Mouse (Mus musculus) heart, postnatal 0 days (tissue): ENCODE results near the gene Creg2. TPM values are rescaled to one million over a fixed set of nuclear protein-coding genes. Genes with fewer than 3 reads are reported as not detected.
"Not testable (repeated sequence)": the region's sequence is repeated elsewhere in the genome, so short reads cannot be mapped to it uniquely, and the experiment has no call there.

Experiments
- ATAC-seq: fragments of 200-750 bp; cut with Nextera tagmentation; 2 replicates; pipeline ENCODE4 v1.8.0; 2017; ENCODE audit warnings: low read depth, moderate number of reproducible peaks, moderate library complexity; ENCODE audit not compliant: insufficient read depth
- DNase-seq: peaks from one replicate; pipeline ENCODE4 v3.0.0-alpha.2; 2016; ENCODE audit warnings: low spot score
- H3K27ac ChIP-seq: fragments of 300-500 bp; sonication (generic); 2 replicates; pipeline ENCODE4 v1.5.1; 2014; ENCODE audit warnings: low read depth, mild to moderate bottlenecking
- H3K27me3 ChIP-seq: fragments of 300-500 bp; sonication (generic); 2 replicates; pipeline ENCODE4 v1.6.1; 2014; ENCODE audit warnings: low read length, mixed read lengths; ENCODE audit not compliant: control insufficient read depth, insufficient read depth
- H3K36me3 ChIP-seq: fragments of 300-500 bp; sonication (generic); replicated peaks from 2 replicates; pipeline ENCODE4 v1.6.1; 2014; ENCODE audit warnings: low read length, mixed read lengths; ENCODE audit not compliant: control insufficient read depth, insufficient read depth
- H3K4me1 ChIP-seq: fragments of 300-500 bp; sonication (generic); 2 replicates; pipeline ENCODE4 v1.6.1; 2014; ENCODE audit warnings: antibody characterized with exemption; ENCODE audit not compliant: control insufficient read depth, insufficient read depth
- H3K4me2 ChIP-seq: fragments of 300-500 bp; sonication (generic); 2 replicates; pipeline ENCODE4 v1.6.1; 2014; ENCODE audit warnings: low read depth, mild to moderate bottlenecking, low read length, moderate library complexity
- H3K4me3 ChIP-seq: fragments of 300-500 bp; sonication (generic); 2 replicates; pipeline ENCODE4 v1.5.1; 2014; ENCODE audit warnings: low read depth, low read length
- H3K9ac ChIP-seq: fragments of 300-500 bp; sonication (generic); replicated peaks from 2 replicates; pipeline ENCODE4 v1.6.1; 2014; ENCODE audit warnings: low read depth, low read length, mixed read lengths
- H3K9me3 ChIP-seq: fragments of 300-500 bp; sonication (generic); replicated peaks from 2 replicates; pipeline ENCODE4 v1.6.1; 2016; ENCODE audit warnings: low read length; ENCODE audit not compliant: control insufficient read depth
- CTCF ChIP-seq: IDR thresholded peaks from 2 replicates; pipeline ENCODE4 v1.5.1; 2016; ENCODE audit warnings: antibody characterized with exemption, control low read depth, low read depth
- EP300 ChIP-seq: IDR thresholded peaks from 2 replicates; pipeline ENCODE4 v1.6.1; 2016; ENCODE audit warnings: antibody characterized with exemption, low read depth
- WGBS: fragments of 180-500 bp; shearing (Covaris S2); extraction: QIAGEN DNeasy Blood & Tissue Kit; methylation state at CpG from one replicate; pipeline ENCODE4 v1.1.7; 2014; 5-methylcytosine and 5-hydroxymethylcytosine counted together
- polyA plus RNA-seq: library from polyadenylated mRNA; unstranded; fragments of >200 nt; fragmentation: Nextera tagmentation; extraction: Ambion mirVana; gene quantifications from 2 replicates; pipeline ENCODE4 v1.2.1, GENCODE M21; 2015
- total RNA-seq: library from RNA; depleted of rRNA; stranded (reverse); fragments of >200 nt; gene quantifications from 2 replicates; pipeline ENCODE4 v1.2.3, GENCODE M21; 2014; ENCODE audit warnings: low replicate concordance

Gene Creg2
- total and polyA plus RNA-seq, 2 experiments from 2014 or later, result 0.03 TPM; not detected in 1

DNA sequence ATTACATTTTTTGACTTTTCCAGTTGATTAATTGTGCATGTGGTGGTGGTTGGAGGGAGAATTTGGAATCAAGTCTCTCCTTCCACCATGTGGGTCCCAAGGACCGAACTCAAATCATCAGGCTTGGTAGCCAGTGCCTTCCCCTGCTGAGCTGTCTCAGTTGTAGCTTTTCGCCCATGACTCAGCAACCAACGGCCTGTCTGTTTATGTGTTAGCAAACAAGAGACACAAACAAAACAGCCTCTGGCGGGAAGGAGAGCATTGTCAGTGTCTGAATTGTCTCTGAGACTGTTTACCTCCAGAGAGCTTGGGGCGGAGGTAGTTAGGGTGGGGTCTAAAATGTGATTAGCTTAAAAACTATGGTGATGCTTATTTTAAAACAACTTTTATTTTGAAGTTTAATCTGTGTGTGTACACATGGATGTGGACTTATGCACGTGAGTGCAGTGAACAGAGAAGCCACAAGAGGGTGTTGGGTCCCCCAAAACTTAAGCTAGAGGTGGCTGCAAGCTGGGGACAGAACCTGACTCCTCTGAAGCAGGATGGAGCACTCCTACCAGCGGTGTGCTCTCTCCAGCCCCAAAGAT, 12.9 kb upstream of the Creg2 start:
- Histone ChIP-seq H3K36me3 (no peaks in the 10 kb centered on the region), H3K27ac (no peak overlapping the region), H3K4me3 (no peak overlapping the region), H3K4me1 (no peaks in the 10 kb centered on the region), H3K9ac (no peak overlapping the region), H3K4me2 (no peak overlapping the region), H3K9me3 (no peaks in the 10 kb centered on the region), H3K27me3 (no peaks in the 10 kb centered on the region)
- 87% methylated on average over 7 of the region's 7 CpGs for WGBS
- DNase-seq (no peak), ATAC-seq (no peak)
- TF ChIP-seq EP300 (no peak), CTCF (no peak)

GRCm38 (mm10) chr1:39663050-39663449, 11.8 kb upstream of the Creg2 start:
- Histone ChIP-seq H3K4me1 (no peaks in the 10 kb centered on the region), H3K27me3 (no peaks in the 10 kb centered on the region), H3K4me3 (no peak overlapping the region), H3K27ac (no peak overlapping the region), H3K9ac (no peak overlapping the region), H3K9me3 (0 out of 2 replicates have a peak, but pooled peaks cover 4% of the 10 kb centered on the region), H3K36me3 (no peaks in the 10 kb centered on the region), H3K4me2 (no peak overlapping the region)
- TF ChIP-seq EP300, result no peak
- TF ChIP-seq CTCF, result no peak
- ATAC-seq (no peak), DNase-seq (no peak)
- WGBS, result 80% methylated on average over 4 of the region's 4 CpGs

DNA sequence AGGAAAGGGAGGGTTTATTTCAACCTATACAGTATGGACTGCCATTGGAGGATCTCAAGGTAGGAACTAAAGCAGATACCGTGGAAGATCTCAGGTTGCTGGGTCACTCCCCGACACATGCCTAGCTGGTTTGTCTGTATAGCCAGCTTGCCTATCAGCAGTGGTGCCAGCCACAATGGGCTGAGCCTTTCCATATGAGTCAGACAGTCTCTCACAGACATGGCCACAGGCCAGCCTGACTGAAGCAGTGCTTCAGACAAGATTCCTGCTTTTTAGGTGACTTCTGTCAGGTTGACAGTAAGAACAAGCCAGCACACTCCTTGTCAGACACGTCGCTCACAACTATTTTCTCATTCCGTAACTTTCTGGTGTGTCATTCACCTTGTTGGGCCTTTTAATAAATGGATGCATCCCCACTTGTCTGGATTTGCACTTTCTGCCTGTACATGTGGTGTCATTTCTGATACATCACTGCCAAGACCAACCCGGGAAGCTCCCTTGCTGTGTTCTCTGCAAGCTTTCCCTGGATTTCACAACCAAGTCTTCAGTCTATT, 5.8 kb upstream of the Creg2 start:
- Histone ChIP-seq H3K27me3 (peaks cover 6% of the 10 kb centered on the region), H3K4me3 (no peak overlapping the region), H3K36me3 (no peaks in the 10 kb centered on the region), H3K4me2 (no peak overlapping the region), H3K9ac (no peak overlapping the region), H3K9me3 (0 out of 2 replicates have a peak, but pooled peaks cover 4% of the 10 kb centered on the region), H3K4me1 (no peaks in the 10 kb centered on the region), H3K27ac (no peak overlapping the region)
- ATAC-seq (no peak), DNase-seq (no peak)
- 66% methylated on average over 6 of the region's 6 CpGs for WGBS
- TF ChIP-seq EP300, result no peak
- TF ChIP-seq CTCF, result no peak

GRCm38 (mm10) chr1:39654901-39655300, 3.6 kb upstream of the Creg2 start:
- H3K4me2 ChIP-seq, H3K27ac ChIP-seq, H3K9me3 ChIP-seq, H3K4me1 ChIP-seq, H3K4me3 ChIP-seq, H3K9ac ChIP-seq, DNase-seq, ATAC-seq, H3K36me3 ChIP-seq: not testable (repeated sequence)
- H3K27me3 ChIP-seq, result peaks cover 22% of the 10 kb centered on the region
- 85% methylated on average over 18 of the region's 18 CpGs for WGBS

GRCm38 (mm10) chr1:39653028-39653427, 1.8 kb upstream of the Creg2 start:
- no peak for ATAC-seq
- peaks cover 36% of the 10 kb centered on the region for H3K27me3 ChIP-seq
- H3K9me3 ChIP-seq, result no peaks in the 10 kb centered on the region
- H3K9ac ChIP-seq, result no peak overlapping the region
- WGBS, result 66% methylated on average over 4 of the region's 4 CpGs
- H3K27ac ChIP-seq, result no peak overlapping the region
- no peaks in the 10 kb centered on the region for H3K36me3 ChIP-seq
- no peak overlapping the region for H3K4me2 ChIP-seq
- TF ChIP-seq EP300 (no peak), CTCF (no peak)
- DNase-seq, result no peak
- H3K4me3 ChIP-seq, result no peak overlapping the region
- H3K4me1 ChIP-seq, result peaks cover 9% of the 10 kb centered on the region; the same call in 1 of the 2 replicates
